Mouse (Mus musculus) right cerebral cortex, postnatal 25 days (tissue): Measurements from ENCODE around the gene Wdhd1.
A peak's percentile ranks its signal among the peaks of the same experiment; 100 is the strongest.
"Not testable (repeated sequence)": the region's sequence is repeated elsewhere in the genome, so short reads cannot be mapped to it uniquely, and the experiment has no call there.

Experiments used
- DNase-seq: peaks from one replicate; pipeline ENCODE4 v3.0.0; 2022

Wdhd1 gene

DNA sequence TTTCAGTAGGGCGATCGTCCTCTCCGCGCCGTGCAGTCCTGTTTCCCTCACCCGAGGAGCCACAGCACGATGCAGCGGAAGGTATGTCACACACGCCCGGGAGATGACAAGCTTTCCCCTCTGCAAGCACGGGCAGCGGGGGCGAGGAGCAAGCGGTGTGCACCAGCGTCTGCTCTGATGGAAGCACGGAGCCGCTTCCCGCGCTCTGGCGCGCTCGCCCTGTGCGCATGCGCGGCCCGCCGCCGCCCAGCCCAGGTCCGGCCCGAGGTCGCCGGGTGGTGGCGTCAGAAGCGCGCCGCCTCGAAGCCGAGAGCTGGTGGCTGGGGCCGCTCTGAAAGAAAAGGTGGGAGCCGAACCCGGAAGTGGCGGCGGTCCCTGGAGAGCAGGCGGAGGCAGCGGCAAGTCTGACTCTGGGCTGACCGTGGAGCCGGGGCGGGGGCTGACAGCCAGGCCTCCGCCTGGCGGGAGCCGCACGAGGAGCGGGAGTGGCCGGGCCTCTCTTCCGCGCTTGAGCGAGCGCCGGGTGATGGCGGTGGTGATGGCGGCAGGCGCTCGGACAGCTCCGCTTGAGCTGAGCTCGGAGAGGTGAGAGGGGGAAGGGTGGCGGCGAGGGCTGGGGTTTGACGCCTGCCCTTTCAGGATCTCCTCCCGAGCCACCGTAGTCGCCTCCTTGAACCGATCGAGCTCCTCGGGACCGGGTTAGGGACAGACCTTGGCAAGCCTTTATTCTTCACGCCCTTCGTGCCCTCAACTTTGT is at the start of gene Wdhd1, which contains the start of gene Socs4:
TSS of gene Wdhd1 (minus strand) at position 221 of the 757 bp plus-strand sequence.
TSS of gene Socs4 (plus strand) at position 295 of the 757 bp plus-strand sequence.
- DNase-seq = peak; percentile 96

DNA sequence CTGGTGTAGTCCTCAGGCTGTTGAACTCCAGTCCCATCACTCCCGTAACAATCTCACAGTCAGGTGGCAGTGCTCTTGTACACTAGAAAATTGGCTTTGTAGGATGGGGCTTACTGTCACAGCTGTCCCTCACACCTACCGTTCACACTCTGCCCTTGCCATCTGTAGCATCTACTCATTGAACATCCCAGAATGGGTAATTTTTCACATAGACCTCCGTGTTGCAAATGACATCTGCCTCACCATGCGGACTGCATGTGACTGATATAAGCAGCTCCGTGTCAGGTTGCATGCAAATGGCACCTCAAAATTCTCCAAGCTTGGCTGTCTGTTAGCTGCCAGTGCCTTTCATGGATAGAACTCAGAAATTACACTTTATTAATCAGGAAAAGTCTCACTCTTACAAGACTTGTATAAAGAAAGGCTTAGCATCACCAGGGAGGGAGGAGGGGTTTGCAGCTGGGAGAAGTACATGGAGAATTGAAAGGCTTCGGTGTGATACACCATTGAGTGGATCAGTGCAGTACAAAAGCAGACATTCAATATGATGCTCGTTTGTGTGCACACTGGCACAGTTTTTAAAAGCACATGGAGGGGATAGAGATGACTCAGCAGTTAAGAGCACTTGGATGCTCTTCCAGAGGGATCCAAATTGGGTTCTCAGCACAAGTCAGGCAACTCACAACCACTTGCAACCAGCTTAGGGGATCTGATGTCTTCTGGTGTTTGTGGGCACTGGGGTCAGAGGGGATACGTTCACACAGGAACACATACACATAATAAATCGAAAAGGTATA is 49.5 kb upstream of the Wdhd1 start:
- no peak for DNase-seq

DNA sequence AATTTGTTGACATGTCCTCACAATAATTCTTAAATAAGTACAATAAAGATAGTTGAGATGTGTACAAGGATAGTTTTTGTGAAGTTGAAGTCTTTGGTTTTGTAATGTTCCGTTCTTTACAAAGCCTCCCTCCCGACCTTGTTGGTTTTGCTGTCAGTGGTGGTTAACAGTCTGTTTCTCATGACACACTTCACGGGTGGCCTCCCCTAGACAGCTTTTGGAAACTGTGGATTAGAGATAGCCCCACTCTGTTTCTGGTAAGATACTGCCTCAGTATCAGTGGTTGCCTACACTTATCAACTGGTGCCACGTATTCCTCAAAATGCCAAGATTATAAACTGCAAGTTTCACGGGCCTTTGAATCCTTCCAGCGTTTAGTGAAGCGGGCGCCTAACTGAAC is 44.9 kb upstream of the Wdhd1 start:
- not testable (repeated sequence) for DNase-seq

DNA sequence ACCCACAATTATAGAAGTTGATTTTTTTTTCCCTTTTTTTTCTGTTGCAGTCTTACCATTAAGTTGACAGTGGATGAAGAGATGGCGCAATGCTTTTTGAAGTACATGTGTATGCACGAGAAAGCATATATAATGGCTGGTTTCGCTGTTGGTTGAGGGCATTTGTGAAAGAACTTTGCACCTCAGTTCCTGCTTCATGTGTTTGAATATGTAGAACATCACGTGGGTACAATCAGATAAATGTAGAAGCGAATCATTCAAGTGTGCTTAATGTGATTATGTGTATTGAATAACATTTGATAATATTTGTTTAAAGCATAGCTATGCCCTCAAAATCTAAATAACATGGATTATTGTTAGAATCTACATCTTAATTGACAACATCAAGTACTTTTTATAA is 42.7 kb upstream of the Wdhd1 start:
- no peak for DNase-seq

DNA sequence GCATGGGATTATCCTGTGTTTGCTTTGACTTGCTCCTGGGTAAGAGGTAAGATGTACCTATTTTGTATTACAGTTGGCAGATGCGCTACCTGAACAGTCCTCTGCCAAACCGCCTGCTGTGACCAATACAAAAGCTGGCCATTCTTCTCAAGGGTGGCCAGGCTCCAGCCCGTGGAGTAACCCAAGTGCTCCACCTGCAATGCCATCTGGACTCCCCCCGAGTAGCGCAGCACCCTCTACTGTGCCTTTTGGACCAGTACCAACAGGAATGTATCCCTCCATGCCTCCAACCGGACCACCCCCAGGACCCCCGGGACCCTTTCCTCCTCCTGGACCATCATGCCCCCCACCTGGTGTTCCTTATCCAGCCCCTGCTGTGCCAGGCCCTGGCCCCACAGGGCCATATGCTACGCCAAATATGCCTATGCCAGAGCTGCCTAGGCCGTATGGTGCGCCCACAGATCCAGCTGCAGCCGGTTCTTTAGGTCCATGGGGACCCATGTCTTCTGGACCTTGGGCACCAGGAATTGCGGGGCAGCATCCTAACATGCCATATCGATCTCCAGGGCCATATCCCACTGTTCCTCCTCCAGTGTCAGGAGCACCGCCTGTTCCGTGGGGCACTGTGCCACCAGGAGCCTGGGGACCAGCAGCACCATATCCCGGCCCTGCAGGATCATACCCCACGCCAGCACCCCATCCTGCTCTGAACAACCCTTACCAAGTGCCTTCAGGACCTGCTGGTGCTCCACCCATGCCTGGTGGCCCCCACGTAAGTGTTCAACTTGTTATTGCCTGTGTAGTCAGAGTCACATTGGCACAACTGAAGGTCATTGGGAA is 33.9 kb upstream of the Wdhd1 start:
- DNase-seq = no peak

DNA sequence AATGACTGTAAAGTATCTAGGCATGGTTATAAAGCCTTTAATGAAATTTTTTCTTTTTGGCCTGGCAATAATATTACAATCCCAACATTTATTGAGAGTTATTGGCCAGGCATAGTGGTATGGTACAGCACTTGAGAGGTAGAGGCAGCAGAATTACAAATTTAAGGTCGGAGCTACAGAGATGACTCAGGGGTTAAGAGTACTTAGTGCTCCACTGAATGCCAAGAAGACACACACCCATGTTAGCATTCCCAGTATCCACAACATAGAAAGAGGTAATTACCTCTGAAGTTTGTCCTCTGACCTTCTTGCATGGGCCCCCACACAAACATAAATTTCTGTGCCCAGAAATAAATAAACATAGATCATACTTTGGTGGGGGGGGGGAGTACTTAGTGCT is 32.4 kb upstream of the Wdhd1 start:
- no peak for DNase-seq

DNA sequence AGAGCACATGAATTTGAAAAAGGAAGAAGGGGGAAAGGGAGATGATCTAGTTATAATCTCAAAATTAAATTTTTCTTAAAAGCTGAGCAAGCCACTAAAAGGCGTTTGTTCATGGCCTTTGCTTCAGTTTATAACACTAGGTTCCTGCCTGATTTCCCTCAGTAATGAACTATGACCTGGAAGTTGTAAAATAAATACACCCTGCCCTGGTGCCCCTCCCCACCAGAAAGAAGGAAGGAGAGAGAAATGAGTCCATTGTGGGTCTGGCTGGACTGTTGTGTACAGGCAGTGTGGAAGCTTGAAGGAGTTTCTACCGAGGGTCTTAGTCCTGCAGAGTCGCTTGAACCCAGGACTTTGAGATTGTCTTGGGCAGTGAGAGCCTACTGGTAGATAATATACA is 31.0 kb upstream of the Wdhd1 start:
- no peak for DNase-seq

DNA sequence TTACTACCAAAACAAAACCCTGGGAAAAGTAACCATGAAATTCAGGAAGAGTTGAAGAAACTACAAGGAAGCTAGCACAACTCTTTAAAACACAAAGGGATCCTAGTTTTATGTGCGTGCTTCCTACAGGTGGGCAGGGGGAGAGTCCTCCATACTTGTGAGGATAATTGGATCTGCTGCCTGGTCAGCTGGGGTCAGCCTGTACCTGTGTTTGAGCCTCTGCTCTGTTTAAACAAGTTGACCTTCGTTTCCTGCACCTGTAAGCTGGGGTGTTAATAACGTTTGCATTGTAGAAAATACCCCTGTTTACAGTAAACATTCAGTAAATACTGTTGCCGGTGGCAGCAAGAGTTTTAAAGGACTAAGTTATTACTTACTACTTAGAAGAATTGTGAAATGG is 29.3 kb upstream of the Wdhd1 start:
- DNase-seq = no peak

DNA sequence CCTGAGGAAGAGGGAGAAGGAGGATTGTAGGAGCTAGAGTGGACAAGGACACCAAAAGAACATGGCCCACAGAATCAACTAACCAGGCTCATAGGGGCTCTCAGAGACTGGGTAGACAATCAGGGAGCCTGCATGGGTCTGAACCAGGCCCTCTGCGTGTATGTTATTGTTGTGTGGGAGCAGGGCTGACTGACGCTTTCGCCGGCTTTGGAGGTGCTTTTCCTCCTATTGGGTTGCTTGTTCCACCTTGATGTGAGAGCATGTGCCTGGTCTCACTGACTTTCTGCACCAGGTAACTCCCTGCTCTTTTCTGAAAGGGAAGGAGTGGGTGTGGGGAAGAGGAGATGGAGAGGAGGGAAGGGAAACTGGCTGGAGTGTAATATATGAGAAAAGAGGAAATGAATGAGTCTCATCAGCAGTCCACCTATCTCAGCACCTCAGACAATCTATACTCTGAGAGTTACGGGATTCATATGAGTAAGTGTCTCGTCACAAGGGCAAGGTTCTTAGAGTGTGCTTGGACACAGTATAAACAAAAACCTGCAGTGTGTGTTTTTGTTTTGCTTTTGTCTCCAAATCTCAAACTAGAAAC is 28.3 kb upstream of the Wdhd1 start:
- no peak for DNase-seq

DNA sequence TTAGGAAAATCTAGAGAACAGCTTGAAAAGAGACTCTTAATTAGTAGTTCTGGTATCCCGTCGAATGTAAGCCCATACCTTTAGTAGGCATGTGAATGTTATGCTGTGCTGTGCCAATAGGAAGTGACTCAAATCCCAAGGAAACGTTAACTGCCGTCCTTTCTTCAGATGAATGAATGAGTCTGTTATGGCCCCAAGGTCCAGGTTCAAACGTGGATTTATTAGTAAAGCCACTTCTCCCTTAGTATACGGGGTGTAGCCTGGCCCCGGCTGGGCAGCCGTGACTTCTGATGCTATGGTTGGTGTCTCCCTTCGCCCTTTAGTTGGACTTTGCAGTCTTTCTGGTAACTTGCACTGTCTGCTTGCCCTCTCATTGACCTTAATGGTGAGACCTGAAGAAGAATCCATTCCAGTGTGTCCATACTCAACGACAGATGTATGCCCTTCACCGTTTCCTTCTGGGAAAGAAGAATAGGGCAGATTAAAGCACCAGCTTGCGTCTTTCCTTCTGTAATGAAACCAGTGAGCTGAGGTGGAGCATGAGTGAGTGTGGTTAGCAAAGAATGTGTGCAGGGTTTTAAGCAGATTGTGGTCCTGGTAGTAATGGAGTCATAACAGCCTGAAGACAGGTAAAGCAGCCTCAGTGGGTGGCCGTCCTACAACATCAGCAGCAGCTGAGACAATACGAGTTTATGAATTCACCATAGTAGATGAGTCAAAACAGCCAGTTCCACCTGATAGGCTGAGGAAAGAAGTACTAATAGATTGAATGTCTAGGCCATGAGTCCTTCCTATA is 26.4 kb upstream of the Wdhd1 start:
- DNase-seq = no peak

DNA sequence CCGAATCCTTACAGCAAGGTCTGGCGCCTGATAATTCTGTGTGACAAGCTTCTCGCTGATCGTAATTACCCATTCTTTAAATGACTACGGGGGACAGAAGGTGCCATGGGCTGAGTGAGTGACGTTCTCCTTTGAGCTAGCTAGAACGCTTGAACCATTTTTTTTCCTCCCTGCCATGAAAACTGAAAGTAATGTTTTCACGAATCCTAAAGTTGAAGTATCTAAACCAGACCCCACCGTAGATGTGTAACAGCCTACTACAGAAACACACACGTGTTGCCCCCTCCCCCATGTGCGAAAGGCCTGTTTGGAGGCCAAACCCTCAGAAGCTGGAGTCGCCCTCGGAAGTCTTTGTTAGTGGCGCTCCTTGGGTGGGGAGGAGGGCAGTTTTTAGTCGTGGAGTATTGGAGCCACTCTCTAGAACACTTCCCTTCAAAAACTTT is 22.2 kb upstream of the Wdhd1 start:
- DNase-seq = no peak

DNA sequence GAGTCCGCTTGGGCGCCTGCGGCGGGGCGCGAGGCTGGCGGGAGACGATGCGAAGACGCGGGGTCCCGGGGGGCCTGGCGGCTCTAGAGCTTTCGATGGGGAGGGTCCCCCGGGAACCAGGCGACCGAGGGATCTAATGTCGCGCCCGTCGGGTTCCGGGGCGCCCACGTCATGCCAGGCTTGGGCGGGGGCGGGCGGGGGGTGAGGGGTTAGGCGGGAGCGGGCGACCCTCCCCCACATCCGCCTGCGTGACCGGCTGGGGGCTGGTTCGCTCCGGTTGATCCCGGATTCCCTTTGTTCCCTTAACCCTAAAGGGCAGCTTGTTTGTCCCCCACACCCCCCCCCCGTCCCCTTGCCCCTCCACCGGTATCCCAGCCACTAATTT is 21.7 kb upstream of the Wdhd1 start:
- DNase-seq = no peak

DNA sequence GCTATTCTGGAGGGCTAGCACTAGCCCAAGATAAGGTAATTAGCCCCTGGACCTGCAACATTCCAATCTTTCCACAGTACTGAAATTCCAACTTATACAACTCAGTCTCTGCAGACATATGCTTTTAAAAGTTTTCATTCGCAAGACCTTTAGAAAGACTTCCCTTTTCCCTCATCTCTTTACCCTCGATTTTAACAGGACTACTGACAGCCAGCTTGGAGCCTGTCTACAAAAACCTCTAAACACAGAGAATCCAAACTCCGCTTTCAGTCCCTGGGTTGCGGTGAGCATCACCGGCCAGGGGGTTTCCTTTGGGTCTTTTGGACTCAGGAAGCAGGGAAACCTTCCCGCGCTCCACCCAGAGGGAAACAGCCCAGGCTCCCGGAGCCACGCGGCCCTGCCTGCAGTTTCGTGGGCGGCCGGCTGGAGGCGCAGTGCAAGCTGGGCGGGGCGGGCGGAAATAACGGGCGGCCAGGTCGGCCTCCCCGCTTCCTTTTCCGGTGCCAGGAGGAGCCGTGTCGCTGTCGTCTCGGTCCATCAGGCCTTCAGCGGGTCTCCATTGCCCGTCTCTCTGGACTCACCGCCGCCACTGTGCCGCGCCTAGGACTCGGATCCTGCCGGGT is 21.2 kb upstream of the Wdhd1 start, which contains the start of gene Mapk1ip1l:
TSS of gene Mapk1ip1l (plus strand) at position 482 of the 623 bp plus-strand sequence.
- peak; percentile 92 for DNase-seq

DNA sequence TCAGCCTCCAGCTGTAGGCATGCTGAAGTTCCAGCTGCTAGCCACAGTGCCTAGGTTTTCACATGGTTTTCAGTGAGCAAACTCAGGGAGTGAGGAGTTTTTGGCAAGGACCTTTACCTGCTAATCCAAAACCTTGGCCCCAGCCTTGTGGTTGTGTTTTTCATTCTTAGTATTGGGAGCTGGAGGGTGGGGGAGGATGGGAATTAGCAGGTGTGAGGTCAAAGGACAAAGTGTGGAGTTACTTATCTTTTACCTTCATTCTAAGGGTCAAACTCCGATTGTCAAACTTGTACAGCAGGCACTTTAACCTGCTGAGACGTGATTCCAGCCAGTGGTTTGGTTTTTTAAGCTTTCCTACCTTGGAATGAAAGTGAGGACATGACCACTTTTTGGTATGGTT is 19.6 kb upstream of the Wdhd1 start:
- no peak for DNase-seq

DNA sequence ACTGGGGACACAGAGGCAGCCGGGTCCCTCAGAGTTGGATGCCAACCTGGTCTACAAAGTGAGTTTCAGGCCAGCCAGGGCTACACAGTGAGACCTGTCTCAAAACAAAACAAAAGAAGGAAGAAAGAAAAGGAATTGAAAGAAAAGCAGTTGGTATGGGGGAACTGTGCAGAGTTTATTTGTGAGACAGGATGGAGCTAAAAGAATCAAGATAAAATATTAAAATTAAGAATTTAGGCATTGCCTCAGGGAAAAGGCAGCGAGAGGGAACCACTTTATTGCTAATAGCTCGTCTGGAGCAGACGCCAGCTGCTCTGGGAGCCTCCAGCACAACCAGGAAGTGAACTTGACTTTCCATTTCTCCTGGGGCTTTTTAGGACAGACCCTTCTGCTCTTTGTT is 17.5 kb upstream of the Wdhd1 start:
- no peak for DNase-seq

DNA sequence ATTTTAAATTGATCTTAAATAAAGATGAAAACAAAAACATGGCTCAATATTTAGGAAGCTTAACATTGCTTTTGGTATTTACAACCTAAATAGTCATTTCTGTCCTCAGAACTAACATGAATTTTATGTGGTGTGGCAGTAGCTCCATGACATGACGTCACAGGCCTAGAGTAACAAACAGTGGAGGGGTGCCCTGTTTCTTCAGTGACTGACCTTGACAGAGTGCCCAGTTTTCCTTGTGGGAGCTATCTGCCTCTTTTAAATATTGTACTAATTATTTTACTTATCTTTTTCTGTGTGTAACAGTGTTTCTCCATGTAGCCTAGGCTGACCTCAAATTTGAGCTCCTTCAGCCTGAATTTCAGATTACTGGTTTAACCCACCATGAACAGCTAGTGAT is 15.1 kb upstream of the Wdhd1 start:
- DNase-seq = no peak

DNA sequence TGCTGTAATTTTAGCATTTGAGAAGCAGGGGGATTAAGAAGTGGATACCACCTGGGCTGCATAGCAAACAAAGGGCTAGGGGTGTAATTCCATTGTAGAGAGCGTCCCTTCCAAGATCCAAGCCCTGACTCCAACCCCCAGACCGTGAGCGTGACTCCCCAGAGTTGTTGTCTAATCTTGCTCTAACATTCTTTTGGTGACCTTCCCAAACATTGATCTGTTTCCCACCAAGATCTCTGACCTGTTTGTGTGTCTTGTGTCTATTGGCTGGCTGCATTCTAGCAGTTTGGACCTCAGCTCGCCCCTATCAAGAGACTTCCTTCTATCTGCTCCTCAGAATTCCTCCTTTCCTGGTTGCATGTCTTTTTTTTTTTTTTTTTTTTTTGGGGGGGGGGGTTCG is 10.4 kb upstream of the Wdhd1 start:
- no peak for DNase-seq

DNA sequence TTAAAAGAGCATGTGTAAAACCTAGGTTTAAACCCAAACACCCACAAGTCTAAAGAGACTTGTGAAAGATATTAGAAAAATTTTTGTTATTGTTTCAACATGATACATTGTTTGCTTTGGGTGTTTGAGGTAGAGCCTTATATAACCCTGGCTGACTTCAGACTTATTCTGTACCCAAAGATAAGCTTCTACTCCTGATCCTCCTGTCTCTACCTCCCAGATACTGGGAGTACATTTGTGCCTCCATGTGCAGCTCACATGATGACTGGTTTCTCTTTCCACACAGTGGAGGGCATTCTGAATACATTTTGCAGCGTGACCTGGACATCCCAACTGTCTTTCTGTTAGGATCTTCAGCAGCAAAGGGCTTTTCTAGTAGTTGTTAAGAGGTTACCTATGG is 9.6 kb upstream of the Wdhd1 start:
- no peak for DNase-seq

DNA sequence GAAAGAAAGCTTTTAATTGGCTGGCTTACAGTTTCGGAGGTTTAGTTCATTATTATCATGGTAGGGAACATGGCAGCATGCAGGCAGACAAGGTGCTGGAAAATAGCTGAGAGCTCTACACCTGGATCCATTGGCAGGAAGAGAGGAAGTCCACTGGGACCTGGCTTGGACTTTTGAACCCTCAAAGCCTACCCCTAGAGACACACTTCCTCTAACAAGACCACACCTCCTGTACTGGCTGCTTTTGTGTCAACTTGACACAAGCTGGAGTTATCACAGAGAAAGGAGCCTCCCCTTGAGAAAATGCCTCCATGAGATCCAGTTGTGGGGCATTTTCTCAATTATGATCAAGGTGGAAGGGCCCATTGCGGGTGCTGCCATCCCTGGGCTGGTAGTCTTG is 8.6 kb upstream of the Wdhd1 start:
- no peak for DNase-seq

DNA sequence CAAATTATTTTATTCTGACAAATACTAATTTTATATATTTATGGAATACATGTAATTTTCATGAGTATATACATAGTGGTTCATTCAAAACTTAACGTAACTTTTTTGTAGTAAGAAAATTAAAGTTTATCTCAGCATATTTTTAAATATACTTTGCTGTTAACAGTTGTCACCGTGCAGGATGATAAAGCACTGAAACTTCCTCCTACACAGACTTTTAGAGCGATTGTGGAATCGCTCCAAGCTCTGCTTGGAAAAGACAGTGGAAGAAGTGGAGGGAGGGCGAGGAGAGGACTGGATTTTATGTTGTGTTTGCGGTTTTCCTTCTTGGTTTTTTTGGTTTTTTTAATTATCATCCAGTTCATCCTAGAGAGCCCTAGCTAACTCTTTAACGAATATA is 6.9 kb upstream of the Wdhd1 start:
- no peak for DNase-seq

DNA sequence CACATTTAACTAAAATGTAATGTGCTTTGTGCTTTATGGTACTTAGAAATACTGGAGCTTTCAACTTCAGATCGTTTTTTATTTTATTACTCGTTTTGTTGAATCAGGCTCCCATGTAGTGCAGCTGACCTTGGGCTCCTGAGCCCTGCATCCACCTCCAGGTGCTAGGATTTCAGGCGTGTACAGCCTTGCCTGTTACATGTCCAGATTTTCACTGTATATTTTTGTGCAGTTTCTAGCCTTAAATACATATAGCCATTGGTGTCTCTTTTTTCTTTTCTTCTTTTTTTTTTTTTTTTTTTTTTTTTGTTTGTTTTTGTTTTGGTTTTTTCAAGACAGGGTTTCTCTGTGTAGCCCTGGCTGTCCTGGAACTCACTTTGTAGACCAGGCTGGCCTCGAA is 4.9 kb upstream of the Wdhd1 start:
- DNase-seq = no peak

DNA sequence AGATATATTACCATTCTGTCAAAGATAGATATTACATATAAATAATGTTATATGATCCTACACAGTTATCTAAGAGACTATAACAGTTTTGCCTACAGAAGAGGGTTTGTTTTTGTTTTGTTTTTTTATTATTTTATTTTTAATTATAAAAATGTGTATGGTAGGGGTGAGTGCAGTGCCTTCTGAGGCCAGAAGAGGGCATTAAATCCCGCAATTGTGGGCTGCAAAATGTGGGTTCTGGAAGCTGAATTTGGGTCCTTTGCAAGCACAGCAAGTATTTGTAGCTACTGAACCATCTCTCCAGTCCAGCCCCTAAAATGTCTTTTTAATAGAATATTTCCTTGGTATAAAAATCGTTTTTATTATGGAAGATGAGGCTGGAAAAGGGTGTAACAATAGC is 2.4 kb upstream of the Wdhd1 start:
- no peak for DNase-seq
